Mouse (Mus musculus): Measurements from ENCODE around the gene Sesn1. TPM values are rescaled to one million over a fixed set of nuclear protein-coding genes. Genes with fewer than 3 reads are reported as not detected.

Gene Sesn1
- polyA plus RNA-seq, 1 experiment from 2014 or later = 26.3 TPM

- no peak for DNase-seq (ENCODE audit: low spot score)
- Histone ChIP-seq H3K4me2 (replicated peaks; ENCODE audit: low read depth, low read length) (no peak overlapping the region), H3K9me3 (ENCODE audit: control insufficient read depth, low read length) (no peaks in the 10 kb centered on the region), H3K4me3 (ENCODE audit: low read depth, low read length) (no peak overlapping the region), H3K27ac (ENCODE audit: low read depth, low read length) (no peak overlapping the region), H3K36me3 (ENCODE audit: control insufficient read depth, insufficient read depth, low read length) (no peaks in the 10 kb centered on the region), H3K27me3 (ENCODE audit: control insufficient read depth, insufficient read depth, low read length) (no peaks in the 10 kb centered on the region), H3K9ac (ENCODE audit: low read depth, low read length) (no peak overlapping the region), H3K4me1 (replicated peaks; ENCODE audit: control insufficient read depth, insufficient read depth, low read length) (no peaks in the 10 kb centered on the region)
- no peak for ATAC-seq (ENCODE audit: low FRiP score)
- 97% methylated on average over 8 of the region's 8 CpGs for WGBS
These were observed 38.0 kb downstream of the Sesn1 start for GRCm38 (mm10) chr10:41847737-41848136.

GRCm38 (mm10) chr10:41848721-41849120 lies 39.0 kb downstream of the Sesn1 start:
- DNase-seq (ENCODE audit: low spot score) (no peak), ATAC-seq (ENCODE audit: low FRiP score) (no peak)
- H3K27me3 ChIP-seq (ENCODE audit: control insufficient read depth, insufficient read depth, low read length) = no peaks in the 10 kb centered on the region
- H3K9ac ChIP-seq (ENCODE audit: low read depth, low read length) = no peak overlapping the region
- no peaks in the 10 kb centered on the region for H3K9me3 ChIP-seq (ENCODE audit: control insufficient read depth, low read length)
- no peak overlapping the region for H3K4me2 ChIP-seq (replicated peaks; ENCODE audit: low read depth, low read length)
- no peaks in the 10 kb centered on the region for H3K36me3 ChIP-seq (ENCODE audit: control insufficient read depth, insufficient read depth, low read length)
- no peaks in the 10 kb centered on the region for H3K4me1 ChIP-seq (replicated peaks; ENCODE audit: control insufficient read depth, insufficient read depth, low read length)
- H3K27ac ChIP-seq (ENCODE audit: low read depth, low read length) = no peak overlapping the region
- no peak overlapping the region for H3K4me3 ChIP-seq (ENCODE audit: low read depth, low read length)
- 97% methylated on average over 2 of the region's 2 CpGs for WGBS

- no peaks in the 10 kb centered on the region for H3K36me3 ChIP-seq (ENCODE audit: control insufficient read depth, insufficient read depth, low read length)
- H3K4me2 ChIP-seq (replicated peaks; ENCODE audit: low read depth, low read length) = no peak overlapping the region
- ATAC-seq (ENCODE audit: low FRiP score) (no peak), DNase-seq (ENCODE audit: low spot score) (no peak)
- no peaks in the 10 kb centered on the region for H3K9me3 ChIP-seq (ENCODE audit: control insufficient read depth, low read length)
- H3K9ac ChIP-seq (ENCODE audit: low read depth, low read length) = no peak overlapping the region
- no peaks in the 10 kb centered on the region for H3K27me3 ChIP-seq (ENCODE audit: control insufficient read depth, insufficient read depth, low read length)
- no peak overlapping the region for H3K4me3 ChIP-seq (ENCODE audit: low read depth, low read length)
- no peak overlapping the region for H3K27ac ChIP-seq (ENCODE audit: low read depth, low read length)
- H3K4me1 ChIP-seq (replicated peaks; ENCODE audit: control insufficient read depth, insufficient read depth, low read length) = no peaks in the 10 kb centered on the region
These were observed 50.1 kb downstream of the Sesn1 start for GRCm38 (mm10) chr10:41859820-41860219.

GRCm38 (mm10) chr10:41860275-41860688 lies 50.5 kb downstream of the Sesn1 start:
- no peak overlapping the region for H3K9ac ChIP-seq (ENCODE audit: low read depth, low read length)
- DNase-seq (ENCODE audit: low spot score) (no peak), ATAC-seq (ENCODE audit: low FRiP score) (no peak)
- no peaks in the 10 kb centered on the region for H3K9me3 ChIP-seq (ENCODE audit: control insufficient read depth, low read length)
- no peaks in the 10 kb centered on the region for H3K4me1 ChIP-seq (replicated peaks; ENCODE audit: control insufficient read depth, insufficient read depth, low read length)
- no peak overlapping the region for H3K4me3 ChIP-seq (ENCODE audit: low read depth, low read length)
- no peak overlapping the region for H3K27ac ChIP-seq (ENCODE audit: low read depth, low read length)
- WGBS = 85% methylated on average over 2 of the region's 2 CpGs
- no peaks in the 10 kb centered on the region for H3K36me3 ChIP-seq (ENCODE audit: control insufficient read depth, insufficient read depth, low read length)
- H3K4me2 ChIP-seq (replicated peaks; ENCODE audit: low read depth, low read length) = no peak overlapping the region
- H3K27me3 ChIP-seq (ENCODE audit: control insufficient read depth, insufficient read depth, low read length) = no peaks in the 10 kb centered on the region

GRCm38 (mm10) chr10:41863053-41863452 lies 53.3 kb downstream of the Sesn1 start:
- no peaks in the 10 kb centered on the region for H3K9me3 ChIP-seq (ENCODE audit: control insufficient read depth, low read length)
- no peaks in the 10 kb centered on the region for H3K36me3 ChIP-seq (ENCODE audit: control insufficient read depth, insufficient read depth, low read length)
- no peak overlapping the region for H3K4me3 ChIP-seq (ENCODE audit: low read depth, low read length)
- H3K4me1 ChIP-seq (replicated peaks; ENCODE audit: control insufficient read depth, insufficient read depth, low read length) = no peaks in the 10 kb centered on the region
- H3K27me3 ChIP-seq (ENCODE audit: control insufficient read depth, insufficient read depth, low read length) = no peaks in the 10 kb centered on the region
- 69% methylated on average over 2 of the region's 2 CpGs for WGBS
- no peak for ATAC-seq (ENCODE audit: low FRiP score)
- DNase-seq (ENCODE audit: low spot score) = no peak
- no peak overlapping the region for H3K27ac ChIP-seq (ENCODE audit: low read depth, low read length)
- no peak overlapping the region for H3K4me2 ChIP-seq (replicated peaks; ENCODE audit: low read depth, low read length)
- no peak overlapping the region for H3K9ac ChIP-seq (ENCODE audit: low read depth, low read length)

- Histone ChIP-seq H3K4me3 (ENCODE audit: low read depth, low read length) (no peak overlapping the region), H3K9me3 (ENCODE audit: control insufficient read depth, low read length) (no peaks in the 10 kb centered on the region), H3K36me3 (ENCODE audit: control insufficient read depth, insufficient read depth, low read length) (no peaks in the 10 kb centered on the region), H3K4me1 (replicated peaks; ENCODE audit: control insufficient read depth, insufficient read depth, low read length) (no peaks in the 10 kb centered on the region), H3K4me2 (replicated peaks; ENCODE audit: low read depth, low read length) (no peak overlapping the region), H3K9ac (ENCODE audit: low read depth, low read length) (no peak overlapping the region), H3K27me3 (ENCODE audit: control insufficient read depth, insufficient read depth, low read length) (no peaks in the 10 kb centered on the region), H3K27ac (ENCODE audit: low read depth, low read length) (no peak overlapping the region)
- DNase-seq (ENCODE audit: low spot score) (no peak), ATAC-seq (ENCODE audit: low FRiP score) (no peak)
- 68% methylated on average over 3 of the region's 3 CpGs for WGBS
These were observed 56.5 kb downstream of the Sesn1 start for GRCm38 (mm10) chr10:41866069-41866837.

- H3K4me3 ChIP-seq (ENCODE audit: low read depth, low read length) = no peak overlapping the region
- H3K27ac ChIP-seq (ENCODE audit: low read depth, low read length) = no peak overlapping the region
- no peak for DNase-seq (ENCODE audit: low spot score)
- no peak overlapping the region for H3K9ac ChIP-seq (ENCODE audit: low read depth, low read length)
- no peaks in the 10 kb centered on the region for H3K36me3 ChIP-seq (ENCODE audit: control insufficient read depth, insufficient read depth, low read length)
- H3K9me3 ChIP-seq (ENCODE audit: control insufficient read depth, low read length) = no peaks in the 10 kb centered on the region
- H3K27me3 ChIP-seq (ENCODE audit: control insufficient read depth, insufficient read depth, low read length) = no peaks in the 10 kb centered on the region
- ATAC-seq (ENCODE audit: low FRiP score) = no peak
- H3K4me1 ChIP-seq (replicated peaks; ENCODE audit: control insufficient read depth, insufficient read depth, low read length) = no peaks in the 10 kb centered on the region
- H3K4me2 ChIP-seq (replicated peaks; ENCODE audit: low read depth, low read length) = no peak overlapping the region
These were observed 57.1 kb downstream of the Sesn1 start for GRCm38 (mm10) chr10:41866838-41867154.

- H3K4me3 ChIP-seq (ENCODE audit: low read depth, low read length) = no peak overlapping the region
- H3K9ac ChIP-seq (ENCODE audit: low read depth, low read length) = no peak overlapping the region
- no peak overlapping the region for H3K27ac ChIP-seq (ENCODE audit: low read depth, low read length)
- ATAC-seq (ENCODE audit: low FRiP score) = no peak
- H3K4me1 ChIP-seq (replicated peaks; ENCODE audit: control insufficient read depth, insufficient read depth, low read length) = no peaks in the 10 kb centered on the region
- H3K9me3 ChIP-seq (ENCODE audit: control insufficient read depth, low read length) = no peaks in the 10 kb centered on the region
- no peak for DNase-seq (ENCODE audit: low spot score)
- no peaks in the 10 kb centered on the region for H3K36me3 ChIP-seq (ENCODE audit: control insufficient read depth, insufficient read depth, low read length)
- H3K4me2 ChIP-seq (replicated peaks; ENCODE audit: low read depth, low read length) = no peak overlapping the region
- WGBS = 88% methylated on average over 5 of the region's 5 CpGs
- H3K27me3 ChIP-seq (ENCODE audit: control insufficient read depth, insufficient read depth, low read length) = no peaks in the 10 kb centered on the region
These were observed 58.2 kb downstream of the Sesn1 start for GRCm38 (mm10) chr10:41867956-41868355.

GRCm38 (mm10) chr10:41870101-41870500 lies 60.4 kb downstream of the Sesn1 start:
- Histone ChIP-seq H3K9ac (ENCODE audit: low read depth, low read length) (no peak overlapping the region), H3K9me3 (ENCODE audit: control insufficient read depth, low read length) (no peaks in the 10 kb centered on the region), H3K4me3 (ENCODE audit: low read depth, low read length) (no peak overlapping the region), H3K36me3 (ENCODE audit: control insufficient read depth, insufficient read depth, low read length) (no peaks in the 10 kb centered on the region), H3K27me3 (ENCODE audit: control insufficient read depth, insufficient read depth, low read length) (no peaks in the 10 kb centered on the region), H3K27ac (ENCODE audit: low read depth, low read length) (no peak overlapping the region), H3K4me2 (replicated peaks; ENCODE audit: low read depth, low read length) (no peak overlapping the region), H3K4me1 (replicated peaks; ENCODE audit: control insufficient read depth, insufficient read depth, low read length) (no peaks in the 10 kb centered on the region)
- 63% methylated on average over 2 of the region's 2 CpGs for WGBS
- DNase-seq (ENCODE audit: low spot score) (no peak), ATAC-seq (ENCODE audit: low FRiP score) (no peak)

Data from hindbrain, embryonic 11.5 days (tissue).